Mouse (Mus musculus): Measurements from ENCODE around the gene Pithd1. TPM values are rescaled to one million over a fixed set of nuclear protein-coding genes. Genes with fewer than 3 reads are reported as not detected.
"Not testable (repeated sequence)": the region's sequence is repeated elsewhere in the genome, so short reads cannot be mapped to it uniquely, and the experiment has no call there.

The Pithd1 gene
- polyA plus RNA-seq, 1 experiment from 2014 or later, result 57.0 TPM

DNA sequence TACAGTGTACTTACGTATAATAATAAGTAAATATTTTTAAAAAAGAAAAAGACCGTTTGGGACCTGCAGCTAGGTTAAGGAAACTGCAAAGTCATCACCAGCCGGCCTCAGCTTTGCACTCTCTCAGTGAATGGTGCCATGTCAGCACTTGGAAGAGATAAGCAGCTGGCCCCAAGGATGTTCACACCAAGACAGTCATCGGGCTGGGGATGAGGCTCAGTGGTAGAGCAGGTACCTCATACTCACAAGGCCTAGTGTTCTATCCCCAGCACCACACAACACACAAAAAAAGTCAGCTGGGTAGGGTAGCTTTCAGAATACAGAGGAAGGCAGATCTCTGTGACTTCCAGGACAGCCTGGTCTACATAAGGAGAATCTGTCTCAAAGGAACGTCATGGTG is 1.9 kb downstream of the Pithd1 start:
- H3K9me3 ChIP-seq, result no peaks in the 10 kb centered on the region

DNA sequence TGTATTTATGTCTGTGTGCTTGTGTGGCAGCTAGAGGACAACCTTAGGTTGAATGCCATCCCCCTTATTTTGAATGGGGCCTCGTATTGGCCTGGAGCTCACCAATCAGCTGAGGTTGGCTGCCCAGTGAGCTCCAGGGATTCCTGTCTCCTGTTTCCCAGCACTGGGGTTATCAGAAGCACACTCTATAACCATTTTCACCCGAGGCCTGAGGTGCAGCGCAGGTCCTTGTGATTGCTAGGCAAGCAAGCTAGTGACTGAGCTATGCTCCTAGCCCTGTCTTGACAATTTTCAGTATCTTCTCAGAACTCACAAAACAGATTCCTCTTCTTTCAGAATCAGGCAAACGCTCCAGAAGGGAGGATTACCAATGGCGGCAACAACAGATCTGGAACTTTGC is 2.5 kb downstream of the Pithd1 start:
- Histone ChIP-seq H3K27ac (no peak overlapping the region), H3K4me1 (peaks cover 16% of the 10 kb centered on the region), H3K4me3 (0 out of 2 replicates have a peak overlapping the region, but pooled peaks have one; percentile 3), H3K36me3 (peaks cover 54% of the 10 kb centered on the region), H3K9me3 (no peaks in the 10 kb centered on the region), H3K4me2 (replicated peaks) (no peak overlapping the region), H3K27me3 (no peaks in the 10 kb centered on the region), H3K9ac (no peak overlapping the region)
- ATAC-seq (ENCODE audit: low FRiP score, low read depth), result no peak
- WGBS, result 87% methylated on average over 5 of the region's 5 CpGs

More for the DNA sequence above, 1.9 kb downstream of the Pithd1 start:
- H3K9ac ChIP-seq, result no peak overlapping the region
- no peaks in the 10 kb centered on the region for H3K27me3 ChIP-seq
- peak overlapping the region; percentile 96 for H3K4me3 ChIP-seq
- ATAC-seq (ENCODE audit: low FRiP score, low read depth), result no peak
- H3K4me1 ChIP-seq, result peaks cover 16% of the 10 kb centered on the region
- peak overlapping the region; percentile 90; the same call in 1 of the 2 replicates for H3K4me2 ChIP-seq (replicated peaks)
- H3K36me3 ChIP-seq, result peaks cover 54% of the 10 kb centered on the region
- 91% methylated on average over 5 of the region's 5 CpGs for WGBS
- H3K27ac ChIP-seq, result no peak overlapping the region

DNA sequence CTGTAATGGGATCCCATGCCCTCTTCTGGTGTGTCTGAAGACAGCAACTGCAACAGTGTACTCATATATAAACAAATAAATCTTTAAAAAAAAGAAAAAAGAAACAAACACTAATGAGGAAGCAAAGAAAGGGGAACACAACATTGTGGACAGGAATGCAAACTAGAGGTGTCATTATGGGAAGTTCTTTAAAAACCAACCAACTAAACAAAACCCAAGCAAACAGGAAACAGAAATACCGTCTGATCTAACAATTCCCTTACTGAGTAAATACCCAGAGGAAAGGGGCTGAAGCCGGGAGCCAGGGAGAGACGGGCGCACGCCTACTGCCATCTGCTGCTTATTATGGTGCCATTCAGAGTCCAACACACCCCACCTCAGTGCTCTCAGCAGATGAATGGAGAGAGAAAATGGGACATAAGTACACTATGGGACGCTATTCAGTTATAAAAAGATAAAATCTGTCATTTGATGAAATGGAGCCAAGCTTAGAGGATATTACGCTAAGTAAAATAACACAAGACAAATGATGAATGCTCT is 5.5 kb downstream of the Pithd1 start:
- no peaks in the 10 kb centered on the region for H3K27me3 ChIP-seq
- no peak overlapping the region for H3K4me3 ChIP-seq
- WGBS, result 65% methylated on average over 7 of the region's 7 CpGs
- H3K36me3 ChIP-seq, result peaks cover 79% of the 10 kb centered on the region
- H3K9me3 ChIP-seq, result no peaks in the 10 kb centered on the region
- H3K27ac ChIP-seq, result no peak overlapping the region
- H3K9ac ChIP-seq, result no peak overlapping the region
- H3K4me2 ChIP-seq (replicated peaks), result no peak overlapping the region
- ATAC-seq (ENCODE audit: low FRiP score, low read depth), result no peak
- peaks cover 10% of the 10 kb centered on the region for H3K4me1 ChIP-seq

DNA sequence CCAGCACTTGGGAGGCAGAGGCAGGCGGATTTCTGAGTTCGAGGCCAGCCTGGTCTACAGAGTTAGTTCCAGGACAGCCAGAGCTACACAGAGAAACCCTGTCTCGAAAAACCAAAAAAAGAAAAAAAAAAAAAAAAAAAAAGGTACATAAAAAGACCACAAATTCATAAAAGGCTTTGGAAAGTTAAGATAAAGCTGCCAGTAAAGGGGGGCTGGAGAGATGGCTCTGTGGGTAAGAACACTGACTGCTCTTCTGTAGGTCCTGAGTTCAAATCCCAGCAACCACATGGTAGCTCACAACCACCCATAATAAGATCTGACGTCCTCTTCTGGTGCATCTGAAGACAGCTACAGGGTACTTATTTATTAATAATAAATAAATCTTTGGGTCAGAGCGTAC is 6.8 kb downstream of the Pithd1 start:
- H3K4me3 ChIP-seq; H3K4me2 ChIP-seq (replicated peaks); H3K9ac ChIP-seq; H3K27me3 ChIP-seq; H3K27ac ChIP-seq; ATAC-seq (ENCODE audit: low FRiP score, low read depth); H3K9me3 ChIP-seq; H3K4me1 ChIP-seq: not testable (repeated sequence)
- peaks cover 86% of the 10 kb centered on the region for H3K36me3 ChIP-seq
- WGBS, result 92% methylated on average over 5 of the region's 5 CpGs

DNA sequence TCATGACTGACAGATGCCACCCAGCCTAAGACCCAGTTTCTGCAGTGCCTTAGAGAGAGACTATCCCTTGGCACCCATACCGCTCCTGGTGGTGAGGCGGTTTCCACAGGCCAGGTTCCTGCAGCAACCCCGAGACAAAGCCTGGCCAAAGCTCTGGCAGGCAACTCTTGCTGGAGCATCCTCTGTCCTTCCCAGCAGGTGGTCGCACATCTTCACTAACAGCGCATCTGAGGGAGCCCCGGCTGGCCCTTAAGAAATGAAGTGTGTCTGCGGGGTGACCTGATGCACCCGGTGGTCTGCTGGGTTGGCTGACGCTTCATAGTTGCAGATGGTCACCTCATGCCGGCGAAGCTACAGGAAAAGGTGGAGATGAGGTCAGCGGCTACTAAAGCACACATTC is 10.9 kb downstream of the Pithd1 start:
- H3K27me3 ChIP-seq, result no peaks in the 10 kb centered on the region
- H3K4me3 ChIP-seq, result no peak overlapping the region
- no peak overlapping the region for H3K9ac ChIP-seq
- H3K4me2 ChIP-seq (replicated peaks), result no peak overlapping the region
- H3K27ac ChIP-seq, result no peak overlapping the region
- H3K4me1 ChIP-seq, result peaks cover 15% of the 10 kb centered on the region
- WGBS, result 92% methylated on average over 12 of the region's 12 CpGs
- no peaks in the 10 kb centered on the region for H3K9me3 ChIP-seq
- ATAC-seq (ENCODE audit: low FRiP score, low read depth), result no peak
- peaks cover 60% of the 10 kb centered on the region for H3K36me3 ChIP-seq

DNA sequence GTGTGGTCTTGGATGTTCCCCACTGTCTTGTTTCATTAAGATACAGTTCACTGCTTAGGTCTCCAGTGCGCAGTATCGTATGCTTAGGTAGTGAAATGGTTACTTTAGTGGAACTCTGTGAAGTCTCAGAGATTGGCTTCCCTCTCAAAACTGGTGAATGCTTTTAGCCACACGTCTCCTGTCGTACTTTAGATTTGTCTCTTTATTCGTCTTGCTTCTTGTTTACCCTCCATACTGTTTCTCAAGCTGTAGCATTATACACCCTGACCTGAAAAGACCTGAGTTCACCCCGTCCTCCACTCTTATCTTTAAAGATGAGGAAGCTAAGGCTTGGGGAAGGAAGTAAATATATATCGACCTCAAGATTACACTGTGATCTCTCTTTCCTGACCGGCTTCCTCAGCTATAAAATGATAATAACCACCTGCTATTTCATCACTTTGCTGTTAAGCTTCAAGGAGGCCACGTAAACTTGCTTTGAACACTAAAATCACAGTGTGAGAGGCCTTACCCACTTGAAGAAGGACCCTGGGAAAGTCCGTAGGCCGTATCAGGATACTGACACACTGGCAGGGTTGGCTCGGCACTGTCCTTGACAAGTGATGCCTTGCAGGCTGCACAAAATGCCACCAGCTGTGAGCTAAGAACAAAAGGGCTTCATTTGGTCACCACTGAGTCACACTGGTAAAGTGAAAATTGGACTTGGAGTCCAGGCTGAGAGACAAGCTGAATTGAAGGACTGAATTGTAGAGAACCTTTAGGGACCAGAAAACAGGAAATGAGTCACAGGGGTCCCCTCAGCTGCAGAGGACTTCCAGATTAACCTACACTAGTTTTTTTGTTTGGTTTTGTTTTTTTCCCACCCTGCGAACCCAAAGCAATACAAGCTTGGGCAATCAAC is 13.9 kb downstream of the Pithd1 start:
- H3K9ac ChIP-seq, result peak overlapping the region; percentile 96; the same call in 1 of the 2 replicates
- H3K27me3 ChIP-seq, result no peaks in the 10 kb centered on the region
- no peaks in the 10 kb centered on the region for H3K9me3 ChIP-seq
- WGBS, result 70% methylated on average over 13 of the region's 13 CpGs
- H3K4me2 ChIP-seq (replicated peaks), result peak overlapping the region; percentile 98
- H3K4me1 ChIP-seq, result peaks cover 20% of the 10 kb centered on the region
- H3K4me3 ChIP-seq, result peak overlapping the region; percentile 100
- no peak overlapping the region for H3K27ac ChIP-seq
- no peak for ATAC-seq (ENCODE audit: low FRiP score, low read depth)
- H3K36me3 ChIP-seq, result peaks cover 61% of the 10 kb centered on the region

DNA sequence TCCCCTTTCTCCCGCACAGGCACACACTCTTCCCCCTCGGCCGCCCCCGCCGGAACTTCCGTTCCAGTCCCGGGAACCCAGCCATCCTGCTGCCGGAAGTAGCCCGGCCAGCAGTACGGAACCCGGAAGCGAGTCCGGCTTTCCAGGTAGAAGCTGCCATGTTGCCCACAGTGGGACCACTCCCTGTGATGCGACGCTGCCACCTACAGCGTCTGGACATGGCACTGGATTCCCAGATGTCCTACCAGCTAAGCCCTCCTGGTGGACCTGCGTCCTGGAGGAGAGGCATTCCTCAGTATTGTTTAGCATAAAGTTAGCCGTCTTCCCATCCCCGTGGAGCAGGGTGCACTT is 14.5 kb downstream of the Pithd1 start, which contains the start of gene Lypla2:
Lypla2 (minus strand) TSS at position 71 of the 351 bp plus-strand sequence.
- H3K4me1 ChIP-seq, result peaks cover 20% of the 10 kb centered on the region
- peaks cover 63% of the 10 kb centered on the region for H3K36me3 ChIP-seq
- peak within 1 kb of the TSS; percentile 100 for H3K4me3 ChIP-seq
- no peaks in the 10 kb centered on the region for H3K27me3 ChIP-seq
- no peaks in the 10 kb centered on the region for H3K9me3 ChIP-seq
- ATAC-seq (ENCODE audit: low FRiP score, low read depth), result peak; percentile 86
- peak within 1 kb of the TSS; percentile 96 for H3K9ac ChIP-seq
- peak within 1 kb of the TSS; percentile 58; the same call in 1 of the 2 replicates for H3K27ac ChIP-seq
- whole genome bisulfite sequencing, result under 1% methylated on average over 19 of the region's 19 CpGs
- H3K4me2 ChIP-seq (replicated peaks), result peak within 1 kb of the TSS; percentile 98

DNA sequence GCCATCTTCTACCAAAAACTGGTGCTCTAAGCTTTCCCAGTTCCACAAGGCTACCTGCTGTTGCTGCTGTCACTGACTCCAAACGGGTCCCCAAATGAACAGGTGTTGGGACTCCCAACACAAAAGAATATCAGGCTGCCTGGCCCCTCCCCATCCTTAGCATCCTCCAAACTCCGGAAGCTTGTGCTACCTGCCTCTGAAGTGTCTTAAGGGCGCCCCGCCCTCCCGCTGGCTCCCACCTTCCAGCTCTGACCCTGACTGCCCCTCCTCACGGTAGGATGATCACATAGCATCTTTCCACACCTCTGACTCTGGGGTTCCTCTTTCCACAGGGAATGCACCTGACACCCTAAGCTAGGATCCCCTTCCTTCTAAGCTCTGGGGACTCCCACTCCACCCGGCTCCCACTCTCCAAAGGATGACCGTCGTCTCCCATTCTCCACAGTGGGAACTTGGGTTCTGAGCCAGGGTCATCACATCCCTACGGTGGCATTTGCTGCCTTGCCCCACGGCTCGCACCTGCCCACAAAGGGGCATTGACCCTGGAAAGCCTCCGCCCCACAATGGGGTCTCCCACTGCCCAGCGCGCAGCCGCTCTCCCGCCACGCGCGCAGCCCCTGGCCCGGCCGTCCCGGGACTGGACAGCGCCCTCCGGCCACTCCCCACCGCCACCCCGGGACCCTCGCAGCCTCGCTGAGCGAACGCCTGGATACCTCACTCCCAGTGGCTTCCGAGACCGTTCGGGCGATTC is 15.1 kb downstream of the Pithd1 start:
- H3K9ac ChIP-seq, result peak overlapping the region; percentile 96
- 0 out of 2 replicates have a peak, but pooled peaks have one; percentile 5 for ATAC-seq (ENCODE audit: low FRiP score, low read depth)
- H3K9me3 ChIP-seq, result no peaks in the 10 kb centered on the region
- no peaks in the 10 kb centered on the region for H3K27me3 ChIP-seq
- WGBS, result 1% methylated on average over 35 of the region's 35 CpGs
- peaks cover 20% of the 10 kb centered on the region for H3K4me1 ChIP-seq
- peak overlapping the region; percentile 100 for H3K4me3 ChIP-seq
- H3K27ac ChIP-seq, result peak overlapping the region; percentile 58; the same call in 1 of the 2 replicates
- peaks cover 65% of the 10 kb centered on the region for H3K36me3 ChIP-seq
- peak overlapping the region; percentile 98 for H3K4me2 ChIP-seq (replicated peaks)

DNA sequence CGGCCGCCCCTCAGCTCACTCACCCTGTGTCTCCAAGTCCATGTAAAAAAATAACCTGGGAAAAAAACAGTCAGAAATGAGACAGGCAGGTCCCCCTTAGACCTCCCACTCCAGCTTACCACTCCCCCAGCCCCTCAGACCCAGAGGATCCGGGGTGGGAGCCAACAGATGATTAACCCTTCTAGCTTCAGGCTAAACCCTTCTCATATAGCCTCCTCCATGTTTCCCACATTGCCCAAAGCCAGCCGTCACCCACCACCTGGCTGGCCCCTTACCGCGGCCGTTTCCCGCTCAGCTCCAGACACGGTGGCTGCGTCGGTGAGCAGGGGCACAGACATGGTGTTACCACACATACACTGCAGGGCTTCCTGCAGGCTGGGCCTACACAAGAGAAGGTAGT is 16.5 kb downstream of the Pithd1 start:
- peak overlapping the region; percentile 98; the same call in 1 of the 2 replicates for H3K4me2 ChIP-seq (replicated peaks)
- no peak overlapping the region for H3K27ac ChIP-seq
- peaks cover 20% of the 10 kb centered on the region for H3K4me1 ChIP-seq
- no peaks in the 10 kb centered on the region for H3K27me3 ChIP-seq
- ATAC-seq (ENCODE audit: low FRiP score, low read depth), result no peak
- H3K36me3 ChIP-seq, result peaks cover 65% of the 10 kb centered on the region
- no peaks in the 10 kb centered on the region for H3K9me3 ChIP-seq
- WGBS, result 82% methylated on average over 11 of the region's 11 CpGs
- peak overlapping the region; percentile 25; the same call in 1 of the 2 replicates for H3K9ac ChIP-seq
- peak overlapping the region; percentile 100 for H3K4me3 ChIP-seq

DNA sequence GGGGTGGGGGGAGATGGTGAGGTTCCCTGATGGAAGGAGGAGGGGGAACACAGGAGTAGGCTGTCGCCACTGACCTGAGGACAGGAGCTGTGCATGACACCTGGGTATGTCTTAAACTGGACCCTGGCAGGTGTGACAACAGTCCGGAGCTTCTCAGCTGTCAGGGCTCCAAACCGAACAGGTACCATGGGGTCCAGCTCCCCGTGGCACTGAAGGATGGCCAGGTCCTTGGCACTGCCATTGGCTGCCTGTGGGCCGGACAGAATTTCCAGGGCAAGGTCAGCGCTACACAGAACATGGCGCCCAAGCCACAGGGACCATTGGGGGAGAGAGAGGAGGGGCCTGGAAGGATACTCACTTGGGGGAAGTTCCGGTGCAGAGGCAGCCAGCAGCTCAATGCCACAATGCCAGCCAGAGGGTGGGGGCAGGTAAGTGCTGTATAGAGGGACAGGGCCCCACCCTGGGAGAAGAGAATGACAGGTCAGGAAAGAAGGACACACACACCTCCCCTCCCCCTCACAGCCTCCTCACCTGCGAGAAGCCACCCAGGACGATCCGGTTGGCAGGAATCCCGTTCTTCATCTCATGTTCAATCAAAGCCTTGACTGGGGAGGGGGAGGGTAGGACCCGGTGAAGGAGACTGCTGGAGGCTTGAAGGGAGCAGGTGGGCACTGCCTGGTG is 17.9 kb downstream of the Pithd1 start:
- Histone ChIP-seq H3K9ac (no peak overlapping the region), H3K9me3 (no peaks in the 10 kb centered on the region), H3K27ac (no peak overlapping the region), H3K36me3 (peaks cover 54% of the 10 kb centered on the region), H3K4me2 (replicated peaks) (no peak overlapping the region), H3K4me3 (no peak overlapping the region), H3K4me1 (peaks cover 31% of the 10 kb centered on the region), H3K27me3 (no peaks in the 10 kb centered on the region)
- no peak for ATAC-seq (ENCODE audit: low FRiP score, low read depth)
- 90% methylated on average over 13 of the region's 13 CpGs for WGBS

DNA sequence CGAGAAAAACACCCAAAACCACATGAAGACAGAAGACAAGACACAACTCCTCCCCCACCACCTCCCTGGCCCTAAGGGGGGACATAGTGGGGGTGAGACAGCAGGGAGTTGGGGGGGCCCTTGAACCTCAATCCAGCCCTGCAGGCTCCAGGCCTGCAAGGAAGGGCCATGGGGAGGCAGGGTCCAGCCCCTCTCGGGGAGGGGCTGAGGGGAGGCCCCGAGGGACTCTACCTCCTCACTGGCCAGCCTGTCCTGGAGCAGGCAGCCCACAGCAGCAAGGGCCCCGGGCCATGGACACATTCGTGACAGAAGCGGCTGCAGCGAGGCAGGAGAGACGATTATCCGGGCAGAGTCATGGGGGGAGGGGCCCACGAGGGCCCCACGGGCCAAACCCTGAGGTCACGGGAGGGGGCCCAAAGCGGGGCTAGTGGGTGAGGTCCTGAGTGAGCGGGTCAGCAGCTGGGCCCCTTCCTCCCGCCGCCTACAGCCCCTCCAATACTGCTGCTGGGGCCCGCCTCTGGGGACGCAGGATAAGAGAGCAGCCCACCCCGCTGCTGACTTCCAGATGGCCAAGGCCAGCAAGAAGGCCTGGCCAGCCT is 18.7 kb downstream of the Pithd1 start:
- H3K36me3 ChIP-seq, result peaks cover 51% of the 10 kb centered on the region
- WGBS, result 63% methylated on average over 19 of the region's 19 CpGs
- H3K9me3 ChIP-seq, result no peaks in the 10 kb centered on the region
- no peak overlapping the region for H3K4me2 ChIP-seq (replicated peaks)
- H3K4me1 ChIP-seq, result peaks cover 34% of the 10 kb centered on the region
- no peak overlapping the region for H3K4me3 ChIP-seq
- H3K9ac ChIP-seq, result no peak overlapping the region
- no peak for ATAC-seq (ENCODE audit: low FRiP score, low read depth)
- no peak overlapping the region for H3K27ac ChIP-seq
- no peaks in the 10 kb centered on the region for H3K27me3 ChIP-seq
